Mouse (Mus musculus) heart, adult 18-20 months (tissue): ENCODE results near the gene Rorb. TPM values are rescaled to one million over a fixed set of nuclear protein-coding genes. Genes with fewer than 3 reads are reported as not detected.

ENCODE experiments used
- DNase-seq, 2 experiments: peaks; one replicate each; pipeline ENCODE4 v3.0.0; 2021 to 2022; ENCODE audit warnings: mixed read lengths in 1 of 2
- long read RNA-seq, 2 experiments: library from polyadenylated mRNA; stranded (forward); transcript quantifications; one replicate each; pipeline ENCODE4 v2.0.0; 2021
- total RNA-seq, 2 experiments: library from RNA; stranded (reverse); gene quantifications; 2 replicates each; pipeline ENCODE4 v1.2.3; 2021

Rorb gene
- under 1 TPM; 0.42 to 0.51 TPM for total RNA-seq
- long read RNA-seq, experiment 1 = 0 reads
- long read RNA-seq, experiment 2 = 0 reads

- DNase-seq = peak; percentile 81 to 85
These were observed at the start of gene Rorb for GRCm38 (mm10) chr19:19110793-19111427. TSS of gene Rorb (minus strand) at chr19:19111196.

- no peak for DNase-seq
These were observed 37.9 kb upstream of the Rorb start for GRCm38 (mm10) chr19:19148847-19149246.

GRCm38 (mm10) chr19:19144447-19144846 lies 33.5 kb upstream of the Rorb start:
- no peak for DNase-seq

GRCm38 (mm10) chr19:19136856-19137255 lies 25.9 kb upstream of the Rorb start:
- no peak for DNase-seq

GRCm38 (mm10) chr19:19135838-19136237 lies 24.8 kb upstream of the Rorb start:
- no peak for DNase-seq

- DNase-seq = no peak
These were observed 11.3 kb upstream of the Rorb start for GRCm38 (mm10) chr19:19122324-19122723.

GRCm38 (mm10) chr19:19112180-19112579 lies 1.2 kb upstream of the Rorb start:
- no peak for DNase-seq

GRCm38 (mm10) chr19:19111428-19112170 lies 603 bp upstream of the Rorb start:
- no peak for DNase-seq

- DNase-seq = peak in 1 of 2 experiments; percentile 32
These were observed 806 bp downstream of the Rorb start for GRCm38 (mm10) chr19:19110011-19110768.

GRCm38 (mm10) chr19:19108596-19109381 lies 2.2 kb downstream of the Rorb start:
- DNase-seq = no peak

GRCm38 (mm10) chr19:19104581-19104980 lies 6.4 kb downstream of the Rorb start:
- no peak for DNase-seq

GRCm38 (mm10) chr19:19097149-19097548 lies 13.8 kb downstream of the Rorb start:
- DNase-seq = no peak

GRCm38 (mm10) chr19:19089427-19089826 lies 21.6 kb downstream of the Rorb start:
- DNase-seq = no peak

- no peak for DNase-seq
These were observed 33.1 kb downstream of the Rorb start for GRCm38 (mm10) chr19:19077880-19078279.

- no peak for DNase-seq
These were observed 36.2 kb downstream of the Rorb start for GRCm38 (mm10) chr19:19074756-19075155.

GRCm38 (mm10) chr19:19058710-19059398 lies 52.1 kb downstream of the Rorb start:
- no peak for DNase-seq

- no peak for DNase-seq
These were observed 52.8 kb downstream of the Rorb start for GRCm38 (mm10) chr19:19058201-19058600.

GRCm38 (mm10) chr19:19043138-19043537 lies 67.9 kb downstream of the Rorb start:
- no peak for DNase-seq

- DNase-seq = no peak
These were observed 70.2 kb downstream of the Rorb start for GRCm38 (mm10) chr19:19040800-19041199.

GRCm38 (mm10) chr19:19034482-19035315 lies 76.3 kb downstream of the Rorb start:
- no peak for DNase-seq

- no peak for DNase-seq
These were observed 77.0 kb downstream of the Rorb start for GRCm38 (mm10) chr19:19033974-19034373.
